Mouse (Mus musculus): ENCODE measurements around the gene Tnfrsf1b. TPM values are rescaled to one million over a fixed set of nuclear protein-coding genes. Genes with fewer than 3 reads are reported as not detected.
A peak's percentile ranks its signal among the peaks of the same experiment; 100 is the strongest.

Gene Tnfrsf1b
- polyA plus RNA-seq, 1 experiment from 2014 or later: 2.1 TPM

DNA sequence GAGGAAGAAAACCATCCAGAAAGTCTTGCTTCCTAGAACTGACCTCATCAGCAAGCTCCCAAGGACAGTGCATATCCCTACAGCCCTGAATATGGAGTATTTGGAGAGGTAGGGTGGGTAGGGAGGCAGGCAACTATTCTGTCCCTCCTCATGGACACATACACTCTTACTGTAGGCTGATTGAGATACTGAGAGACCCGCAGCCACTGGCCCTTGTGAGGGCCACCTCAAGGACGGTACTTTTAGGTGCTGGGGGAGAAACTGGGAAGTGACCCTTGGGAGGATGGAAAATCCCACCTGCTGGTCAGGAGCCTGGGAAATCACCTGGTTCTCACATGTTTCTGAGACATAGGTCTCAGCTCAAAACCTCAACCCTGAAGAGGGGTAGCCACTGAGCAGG lies 886 bp upstream of the Tnfrsf1b start:
- 72% methylated on average over 2 of the region's 2 CpGs for WGBS
- DNase-seq (ENCODE audit: low spot score): no peak
- H3K27ac ChIP-seq: no peak overlapping the region
- H3K27me3 ChIP-seq (ENCODE audit: low read depth, poor library complexity, severe bottlenecking): peaks cover 50% of the 10 kb centered on the region
- no peak overlapping the region for H3K4me3 ChIP-seq
- no peaks in the 10 kb centered on the region for H3K36me3 ChIP-seq
- no peaks in the 10 kb centered on the region for H3K9me3 ChIP-seq (replicated peaks)
- peaks cover 11% of the 10 kb centered on the region for H3K4me1 ChIP-seq

DNA sequence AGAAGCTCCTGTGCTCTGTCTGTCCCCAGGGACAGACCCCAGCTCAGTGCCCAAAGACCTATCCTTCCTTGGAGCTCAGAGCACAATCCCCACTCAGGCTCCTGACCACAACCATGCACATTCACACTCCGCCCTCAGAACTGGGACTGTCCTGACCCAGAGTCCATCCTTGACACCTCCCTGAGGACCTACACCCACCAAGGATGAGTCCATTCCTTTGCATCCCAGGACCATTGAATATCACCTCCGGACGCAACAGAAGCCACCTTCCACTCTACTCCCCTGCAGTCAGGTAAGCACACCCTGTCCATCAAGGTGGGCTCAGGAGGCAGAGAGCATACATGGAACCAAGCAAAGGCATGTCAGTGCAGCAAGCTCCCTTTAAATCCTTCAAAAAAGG lies 1.1 kb downstream of the Tnfrsf1b start:
- Histone ChIP-seq H3K4me3 (peak overlapping the region; percentile 56), H3K27me3 (ENCODE audit: low read depth, poor library complexity, severe bottlenecking) (peaks cover 50% of the 10 kb centered on the region), H3K4me1 (peaks cover 11% of the 10 kb centered on the region), H3K36me3 (no peaks in the 10 kb centered on the region), H3K27ac (no peak overlapping the region), H3K9me3 (replicated peaks) (no peaks in the 10 kb centered on the region)
- 93% methylated on average over 3 of the region's 3 CpGs for WGBS
- DNase-seq (ENCODE audit: low spot score): no peak

DNA sequence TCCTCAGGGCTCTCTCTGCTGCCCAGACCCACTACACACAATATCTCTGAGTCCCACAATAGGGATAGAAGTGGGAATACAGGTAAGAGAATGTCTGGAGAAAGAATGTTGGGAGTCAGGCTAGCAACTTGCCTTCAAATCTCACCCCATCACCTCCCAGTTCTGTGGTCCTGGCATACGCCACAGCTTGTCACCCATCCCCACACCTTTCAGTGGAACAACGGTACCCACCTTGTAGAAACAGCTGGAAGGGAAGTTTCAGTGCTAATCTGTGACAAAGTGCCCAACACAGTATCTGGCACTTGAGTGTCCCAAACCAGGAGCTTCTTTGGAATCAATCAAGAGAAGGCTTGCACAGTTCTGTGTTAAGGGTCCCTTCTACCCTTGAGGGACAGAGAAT lies 2.0 kb downstream of the Tnfrsf1b start:
- H3K27ac ChIP-seq: no peak overlapping the region
- H3K4me3 ChIP-seq: no peak overlapping the region
- no peaks in the 10 kb centered on the region for H3K9me3 ChIP-seq (replicated peaks)
- H3K4me1 ChIP-seq: peaks cover 13% of the 10 kb centered on the region
- H3K27me3 ChIP-seq (ENCODE audit: low read depth, poor library complexity, severe bottlenecking): peaks cover 50% of the 10 kb centered on the region
- DNase-seq (ENCODE audit: low spot score): no peak
- H3K36me3 ChIP-seq: no peaks in the 10 kb centered on the region
- 86% methylated on average over 2 of the region's 2 CpGs for WGBS

DNA sequence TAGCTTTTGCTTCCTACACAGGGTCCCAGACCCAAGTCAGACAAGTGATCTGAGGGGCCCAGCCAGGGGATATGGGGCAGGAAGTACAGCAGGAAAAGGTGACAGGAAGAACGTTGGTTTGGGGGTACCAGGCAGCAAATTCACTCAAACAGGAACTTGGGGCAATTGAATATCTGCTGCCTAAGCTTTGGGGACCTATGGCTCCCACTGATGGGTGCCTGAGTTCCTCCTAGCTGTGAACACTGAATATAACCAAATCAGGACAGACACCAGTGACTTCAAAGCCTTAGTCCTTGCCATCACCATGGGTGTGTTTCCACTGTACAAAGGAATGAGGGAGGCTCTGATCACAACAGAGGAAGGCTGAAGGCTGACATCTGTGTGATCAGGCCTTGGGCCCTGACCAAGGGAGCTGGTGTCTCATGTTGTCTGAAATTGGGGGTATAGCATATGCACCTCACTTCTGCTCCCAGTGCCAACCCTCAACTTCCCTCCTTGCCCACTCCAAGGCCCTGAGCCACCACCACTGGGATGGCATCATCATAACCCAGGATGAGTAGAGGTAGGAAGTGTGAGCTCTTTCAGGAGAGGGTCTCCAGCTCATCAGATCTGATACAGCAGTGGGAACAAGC lies 3.8 kb downstream of the Tnfrsf1b start:
- DNase-seq (ENCODE audit: low spot score): no peak
- H3K36me3 ChIP-seq: no peaks in the 10 kb centered on the region
- peaks cover 41% of the 10 kb centered on the region for H3K27me3 ChIP-seq (ENCODE audit: low read depth, poor library complexity, severe bottlenecking)
- WGBS: 74% methylated on average over 1 of the region's 1 CpGs
- H3K4me1 ChIP-seq: peaks cover 27% of the 10 kb centered on the region
- no peak overlapping the region for H3K27ac ChIP-seq
- no peaks in the 10 kb centered on the region for H3K9me3 ChIP-seq (replicated peaks)
- H3K4me3 ChIP-seq: no peak overlapping the region

DNA sequence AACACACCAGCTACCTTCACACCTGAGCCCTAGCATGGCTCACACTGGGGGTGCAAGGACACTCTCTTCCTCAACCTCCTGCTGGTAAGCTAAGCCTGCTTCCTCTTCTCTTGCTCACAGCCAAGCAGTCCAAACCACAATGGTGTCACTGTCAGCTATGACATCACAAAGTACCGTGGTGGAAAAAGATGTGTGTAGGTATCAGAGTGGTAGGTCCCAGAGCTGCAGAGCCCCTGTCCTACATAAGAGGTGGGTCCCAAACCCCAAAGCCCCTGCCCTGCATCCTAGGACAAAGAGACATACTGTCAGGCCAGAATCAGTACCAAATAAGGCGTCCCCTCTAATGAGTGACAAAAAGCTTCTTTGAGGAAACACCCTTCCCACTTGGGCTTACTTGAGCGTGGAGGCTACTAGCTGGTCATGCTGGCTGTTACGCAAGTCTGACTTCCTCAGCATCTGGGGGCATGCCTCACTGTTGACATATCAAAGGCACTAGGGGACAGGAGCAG lies 5.9 kb downstream of the Tnfrsf1b start:
- H3K36me3 ChIP-seq: no peaks in the 10 kb centered on the region
- H3K27me3 ChIP-seq (ENCODE audit: low read depth, poor library complexity, severe bottlenecking): peaks cover 20% of the 10 kb centered on the region
- WGBS: 83% methylated on average over 4 of the region's 4 CpGs
- no peak for DNase-seq (ENCODE audit: low spot score)
- H3K9me3 ChIP-seq (replicated peaks): no peaks in the 10 kb centered on the region
- H3K4me1 ChIP-seq: peaks cover 16% of the 10 kb centered on the region
- no peak overlapping the region for H3K27ac ChIP-seq
- H3K4me3 ChIP-seq: no peak overlapping the region

DNA sequence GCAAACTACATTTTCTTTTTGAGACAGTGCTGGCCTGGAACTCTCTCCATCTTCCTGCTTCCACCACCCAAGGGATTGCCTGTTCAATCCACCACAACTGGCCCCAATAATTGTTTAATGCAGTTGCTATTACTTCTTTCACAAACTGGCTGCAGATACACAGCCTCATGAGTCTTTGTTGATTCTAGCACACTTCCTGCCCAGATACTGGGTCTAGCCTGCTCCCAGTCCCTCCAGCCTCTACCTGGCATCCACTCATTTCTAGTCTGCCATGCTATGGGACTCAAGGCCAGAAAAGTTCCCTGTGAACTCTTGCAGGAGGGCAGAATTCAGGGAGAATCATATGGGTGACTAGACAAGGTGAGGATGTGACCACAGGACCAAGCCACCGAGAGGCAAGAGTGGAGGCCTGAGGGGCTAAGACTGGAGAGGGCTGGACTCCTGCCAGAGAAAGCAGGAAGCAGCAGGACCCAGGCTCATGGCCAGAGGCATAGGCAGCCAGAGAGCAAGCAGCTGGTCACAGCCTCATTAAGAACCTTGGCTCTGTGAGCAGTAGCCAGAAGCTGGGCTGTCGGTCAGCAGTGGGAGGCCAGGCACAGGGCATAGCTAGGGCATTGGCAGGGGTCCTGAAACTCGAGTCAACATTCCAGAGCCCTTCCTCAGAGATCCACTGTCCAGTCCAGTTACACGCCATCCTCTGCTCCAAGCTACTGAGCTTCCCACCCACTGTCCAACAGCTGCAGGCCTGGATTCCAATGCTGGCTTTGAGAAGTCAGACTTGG lies 7.4 kb downstream of the Tnfrsf1b start:
- DNase-seq (ENCODE audit: low spot score): peak; percentile 47
- WGBS: 52% methylated on average over 4 of the region's 4 CpGs

DNA sequence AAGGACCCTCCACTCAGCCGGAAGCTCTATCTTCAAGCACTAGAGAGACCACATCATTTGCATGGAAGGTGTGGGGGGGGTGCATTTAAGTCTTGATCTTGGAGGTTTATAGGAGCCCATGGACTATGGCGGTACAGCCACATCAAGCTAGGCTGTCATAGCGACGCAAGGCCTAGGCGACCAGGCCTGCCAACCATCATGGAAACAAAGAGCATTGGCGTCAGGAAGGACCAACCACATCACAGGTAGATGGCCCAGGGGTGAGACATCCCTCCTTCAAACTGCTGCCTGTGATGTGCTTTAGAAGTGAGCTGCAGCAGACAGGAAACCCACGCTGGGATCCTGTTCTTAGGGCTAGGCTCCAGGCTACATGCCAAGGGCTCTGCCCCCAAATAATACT lies 10.6 kb downstream of the Tnfrsf1b start:
- no peak for DNase-seq (ENCODE audit: low spot score)
- WGBS: 92% methylated on average over 7 of the region's 7 CpGs
- H3K4me3 ChIP-seq: no peak overlapping the region
- no peak overlapping the region for H3K27ac ChIP-seq
- H3K36me3 ChIP-seq: no peaks in the 10 kb centered on the region
- peaks cover 16% of the 10 kb centered on the region for H3K4me1 ChIP-seq
- no peaks in the 10 kb centered on the region for H3K27me3 ChIP-seq (ENCODE audit: low read depth, poor library complexity, severe bottlenecking)
- H3K9me3 ChIP-seq (replicated peaks): no peaks in the 10 kb centered on the region

More for the DNA sequence above, 7.4 kb downstream of the Tnfrsf1b start:
- no peak overlapping the region for H3K4me3 ChIP-seq
- H3K4me1 ChIP-seq: peaks cover 16% of the 10 kb centered on the region
- peaks cover 5% of the 10 kb centered on the region; the same call in 1 of the 2 replicates for H3K27me3 ChIP-seq (ENCODE audit: low read depth, poor library complexity, severe bottlenecking)
- peak overlapping the region; percentile 61 for H3K27ac ChIP-seq
- no peaks in the 10 kb centered on the region for H3K9me3 ChIP-seq (replicated peaks)
- no peaks in the 10 kb centered on the region for H3K36me3 ChIP-seq

DNA sequence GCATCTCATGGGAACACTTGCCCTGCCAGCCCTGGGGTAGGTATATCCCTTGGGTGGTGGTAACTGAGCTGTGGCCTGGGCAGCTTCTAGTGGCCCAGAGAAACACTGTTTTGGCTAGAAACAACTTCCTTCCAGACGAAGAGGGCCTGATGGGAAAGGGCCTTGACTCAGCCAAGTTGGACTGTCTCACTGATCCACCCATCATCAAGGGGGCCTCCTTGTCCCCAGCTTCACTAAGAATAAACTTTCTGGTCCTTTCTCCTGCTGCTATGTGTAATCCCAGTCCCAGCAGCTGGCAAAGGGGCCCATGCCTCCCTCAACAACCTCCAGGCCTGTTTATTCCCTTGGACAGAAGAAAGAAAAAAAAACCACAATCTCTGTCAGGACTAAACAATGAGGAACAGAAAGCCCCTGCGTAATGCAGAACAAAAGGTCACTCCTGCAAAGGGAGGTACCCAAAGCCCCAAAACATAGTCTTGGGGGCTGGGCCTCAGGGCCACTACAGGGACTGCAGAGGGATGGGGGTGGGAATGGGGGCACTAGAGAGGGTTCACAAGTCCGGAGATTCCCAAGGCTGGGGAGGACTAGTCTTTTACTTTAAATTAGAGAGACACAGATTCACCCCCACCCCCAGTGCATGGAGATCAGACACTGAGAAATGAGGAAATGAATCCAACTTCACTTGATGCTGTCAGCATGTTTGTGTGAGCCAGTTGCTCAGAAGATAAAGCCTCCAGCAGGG lies 13.0 kb downstream of the Tnfrsf1b start:
- no peaks in the 10 kb centered on the region for H3K9me3 ChIP-seq (replicated peaks)
- H3K27me3 ChIP-seq (ENCODE audit: low read depth, poor library complexity, severe bottlenecking): no peaks in the 10 kb centered on the region
- H3K27ac ChIP-seq: no peak overlapping the region
- no peak for DNase-seq (ENCODE audit: low spot score)
- H3K4me1 ChIP-seq: peaks cover 3% of the 10 kb centered on the region; the same call in 1 of the 2 replicates
- H3K36me3 ChIP-seq: no peaks in the 10 kb centered on the region
- H3K4me3 ChIP-seq: no peak overlapping the region
- 61% methylated on average over 3 of the region's 3 CpGs for WGBS

DNA sequence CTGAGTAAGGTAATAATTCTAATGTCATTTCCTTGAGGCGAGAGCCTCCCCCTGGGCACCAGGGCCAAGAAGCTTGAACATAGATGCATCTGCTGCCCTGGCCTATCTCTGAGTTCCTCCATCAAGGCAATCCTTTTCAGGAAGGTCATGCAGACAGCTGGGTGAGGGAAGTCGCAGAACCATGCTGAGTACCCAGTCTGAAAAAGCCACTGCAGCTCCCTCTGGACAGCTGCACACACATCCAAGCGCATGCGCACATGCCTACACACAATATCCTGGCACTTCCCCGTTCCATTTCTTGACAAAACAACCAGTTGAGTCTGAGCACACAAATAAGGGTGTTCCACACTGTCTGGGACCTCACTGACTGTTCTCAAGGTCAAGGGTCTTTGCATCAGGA lies 14.9 kb downstream of the Tnfrsf1b start:
- Histone ChIP-seq H3K4me1 (no peaks in the 10 kb centered on the region), H3K27me3 (ENCODE audit: low read depth, poor library complexity, severe bottlenecking) (no peaks in the 10 kb centered on the region), H3K27ac (no peak overlapping the region), H3K9me3 (replicated peaks) (no peaks in the 10 kb centered on the region), H3K36me3 (no peaks in the 10 kb centered on the region), H3K4me3 (no peak overlapping the region)
- WGBS: 92% methylated on average over 5 of the region's 5 CpGs
- DNase-seq (ENCODE audit: low spot score): no peak

DNA sequence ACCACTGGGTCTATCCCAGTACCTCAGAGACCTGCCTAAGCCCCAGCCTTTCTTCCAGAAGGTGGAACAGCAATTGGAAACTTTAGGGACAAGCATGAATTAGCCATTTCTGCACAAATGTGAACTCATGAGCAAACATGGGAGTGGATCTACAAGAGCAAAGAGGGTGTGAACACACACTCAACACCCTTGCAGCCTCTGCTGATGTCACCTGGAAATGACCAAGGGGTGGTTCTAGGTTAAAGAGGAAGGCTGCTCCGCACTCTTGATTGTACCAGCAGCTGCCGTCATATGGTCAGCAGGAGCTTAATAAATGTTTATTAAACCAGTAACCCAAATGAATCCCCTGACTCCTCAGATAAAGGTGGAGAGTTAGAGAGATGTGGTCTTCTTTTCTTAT lies 16.0 kb downstream of the Tnfrsf1b start:
- no peaks in the 10 kb centered on the region for H3K9me3 ChIP-seq (replicated peaks)
- DNase-seq (ENCODE audit: low spot score): no peak
- H3K36me3 ChIP-seq: no peaks in the 10 kb centered on the region
- H3K4me3 ChIP-seq: no peak overlapping the region
- WGBS: 96% methylated on average over 2 of the region's 2 CpGs
- H3K4me1 ChIP-seq: no peaks in the 10 kb centered on the region
- no peak overlapping the region for H3K27ac ChIP-seq
- H3K27me3 ChIP-seq (ENCODE audit: low read depth, poor library complexity, severe bottlenecking): no peaks in the 10 kb centered on the region

DNA sequence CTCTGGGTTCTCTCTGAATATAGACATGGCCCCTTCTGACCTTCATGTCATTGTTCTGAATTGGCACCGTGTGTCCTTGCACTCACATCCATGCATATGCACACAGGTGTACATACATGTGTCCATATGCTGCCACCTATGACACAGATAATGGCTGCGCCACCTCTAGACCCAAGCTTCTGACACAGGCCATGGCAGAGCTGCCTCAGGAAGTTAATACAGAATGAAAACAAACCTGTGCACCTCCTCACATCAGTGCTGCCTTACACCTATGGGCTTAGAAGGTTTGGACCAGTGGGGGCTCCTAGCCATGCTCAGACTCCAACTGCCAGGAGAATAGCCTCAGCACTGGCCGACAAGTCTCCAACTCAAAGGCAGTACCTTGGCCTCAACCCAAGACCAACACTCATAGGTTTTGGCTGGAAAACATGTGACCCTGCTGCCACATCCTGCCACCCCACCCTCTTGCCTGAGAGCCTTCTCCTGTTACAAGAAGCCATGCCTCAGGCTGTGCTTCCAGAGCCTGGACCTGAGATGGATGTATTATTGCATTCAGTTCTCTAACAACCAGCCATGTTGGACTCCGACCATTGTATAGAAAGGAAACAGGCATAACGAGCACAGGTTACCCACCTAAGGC lies 17.0 kb downstream of the Tnfrsf1b start:
- Histone ChIP-seq H3K9me3 (replicated peaks) (no peaks in the 10 kb centered on the region), H3K4me3 (no peak overlapping the region), H3K4me1 (no peaks in the 10 kb centered on the region), H3K27me3 (ENCODE audit: low read depth, poor library complexity, severe bottlenecking) (no peaks in the 10 kb centered on the region), H3K27ac (no peak overlapping the region), H3K36me3 (no peaks in the 10 kb centered on the region)
- no peak for DNase-seq (ENCODE audit: low spot score)
- 95% methylated on average over 5 of the region's 5 CpGs for WGBS

DNA sequence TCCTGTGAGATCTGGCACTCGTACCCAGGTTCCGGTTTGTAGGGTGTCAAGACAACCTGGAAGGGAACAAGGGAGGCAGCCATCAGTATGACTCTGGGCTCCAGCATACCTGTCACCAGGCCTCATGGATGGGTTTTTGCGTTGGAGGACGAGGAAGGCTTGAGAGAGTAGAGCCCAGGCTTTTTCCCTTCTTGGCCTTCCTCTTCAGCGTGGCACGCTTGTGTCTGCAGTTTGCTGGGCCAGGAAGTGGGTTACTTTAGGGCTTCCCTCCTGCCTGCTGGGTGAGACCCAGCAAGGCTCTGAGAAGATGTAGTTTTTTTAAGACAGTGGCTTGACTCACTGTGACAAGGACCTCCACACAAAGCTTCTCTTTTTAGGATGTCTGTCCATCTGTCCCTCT lies 17.6 kb downstream of the Tnfrsf1b start:
- Histone ChIP-seq H3K27ac (no peak overlapping the region), H3K9me3 (replicated peaks) (no peaks in the 10 kb centered on the region), H3K36me3 (no peaks in the 10 kb centered on the region), H3K27me3 (ENCODE audit: low read depth, poor library complexity, severe bottlenecking) (no peaks in the 10 kb centered on the region), H3K4me1 (no peaks in the 10 kb centered on the region), H3K4me3 (no peak overlapping the region)
- WGBS: 90% methylated on average over 6 of the region's 6 CpGs
- no peak for DNase-seq (ENCODE audit: low spot score)

All from limb, embryonic 10.5 days (tissue).